Mouse (Mus musculus) olfactory bulb, adult 2 months (tissue): Measurements from ENCODE around the gene Plekhs1. TPM values are rescaled to one million over a fixed set of nuclear protein-coding genes. Genes with fewer than 3 reads are reported as not detected.

ENCODE experiments used
- H3K27ac ChIP-seq: fragments of 200-500 bp; 2 replicates; pipeline ENCODE4 v1.5.1; 2012; ENCODE audit warnings: low read depth, low read length; ENCODE audit not compliant: insufficient read depth
- H3K4me1 ChIP-seq: fragments of 200-500 bp; 2 replicates; pipeline ENCODE4 v1.6.1; 2012; ENCODE audit warnings: low read length; ENCODE audit not compliant: control insufficient read depth, insufficient read depth
- H3K4me3 ChIP-seq: fragments of 200-500 bp; 2 replicates; pipeline ENCODE4 v1.5.1; 2012; ENCODE audit warnings: mild to moderate bottlenecking, low read depth, low read length, moderate library complexity; ENCODE audit not compliant: insufficient read depth
- CTCF ChIP-seq: fragments of 200-500 bp; IDR thresholded peaks from 2 replicates; pipeline ENCODE4 v1.5.1; 2012; ENCODE audit warnings: low read depth, mild to moderate bottlenecking, low read length, moderate library complexity; ENCODE audit not compliant: insufficient read depth
- POLR2A ChIP-seq: fragments of 200-500 bp; IDR thresholded peaks from 2 replicates; pipeline ENCODE4 v1.6.1; 2012; ENCODE audit warnings: mild to moderate bottlenecking, low read depth, low read length, moderate library complexity; ENCODE audit not compliant: insufficient read depth
- WGBS: fragments of 180-500 bp; shearing (Covaris S2); methylation state at CpG from one replicate; pipeline ENCODE4 v1.1.7; 2018; 5-methylcytosine and 5-hydroxymethylcytosine counted together
- polyA plus RNA-seq: library from polyadenylated mRNA; stranded (reverse); fragments of >200 nt; gene quantifications from 2 replicates; pipeline ENCODE4 v1.2.4, GENCODE M21; 2012; ENCODE audit warnings: low replicate concordance; ENCODE audit not compliant: missing spikeins, insufficient read depth, insufficient read length

The Plekhs1 gene
- polyA plus RNA-seq, 1 experiment = not detected

- WGBS = 73% methylated on average over 14 of the region's 14 CpGs
- no peak overlapping the region for H3K4me3 ChIP-seq
- no peak overlapping the region for H3K27ac ChIP-seq
- H3K4me1 ChIP-seq = peaks cover 22% of the 10 kb centered on the region
- TF ChIP-seq CTCF = no peak
- TF ChIP-seq POLR2A = no peak
These were observed 9.0 kb downstream of the Plekhs1 start for GRCm38 (mm10) chr19:56470286-56471020.

DNA sequence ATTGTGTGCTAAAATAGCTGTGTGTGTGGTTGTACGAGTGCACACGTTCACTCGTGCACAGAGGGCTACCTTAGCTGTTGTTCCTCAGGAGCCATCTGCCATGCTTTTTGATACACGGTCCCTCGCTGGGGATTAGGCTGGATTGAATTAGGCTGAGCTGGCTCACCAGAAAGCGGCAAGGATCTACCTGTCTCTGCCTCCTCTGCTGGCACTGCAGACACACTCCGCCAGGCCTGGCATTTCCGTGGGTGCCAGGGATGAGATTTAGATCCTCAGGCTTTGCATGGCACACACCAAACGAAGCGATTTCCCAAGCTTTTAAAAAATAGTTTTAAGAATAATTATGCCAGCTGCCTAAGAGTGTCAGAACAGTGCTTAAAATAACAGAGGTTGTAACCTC lies 10.5 kb downstream of the Plekhs1 start:
- no peak overlapping the region for H3K27ac ChIP-seq

DNA sequence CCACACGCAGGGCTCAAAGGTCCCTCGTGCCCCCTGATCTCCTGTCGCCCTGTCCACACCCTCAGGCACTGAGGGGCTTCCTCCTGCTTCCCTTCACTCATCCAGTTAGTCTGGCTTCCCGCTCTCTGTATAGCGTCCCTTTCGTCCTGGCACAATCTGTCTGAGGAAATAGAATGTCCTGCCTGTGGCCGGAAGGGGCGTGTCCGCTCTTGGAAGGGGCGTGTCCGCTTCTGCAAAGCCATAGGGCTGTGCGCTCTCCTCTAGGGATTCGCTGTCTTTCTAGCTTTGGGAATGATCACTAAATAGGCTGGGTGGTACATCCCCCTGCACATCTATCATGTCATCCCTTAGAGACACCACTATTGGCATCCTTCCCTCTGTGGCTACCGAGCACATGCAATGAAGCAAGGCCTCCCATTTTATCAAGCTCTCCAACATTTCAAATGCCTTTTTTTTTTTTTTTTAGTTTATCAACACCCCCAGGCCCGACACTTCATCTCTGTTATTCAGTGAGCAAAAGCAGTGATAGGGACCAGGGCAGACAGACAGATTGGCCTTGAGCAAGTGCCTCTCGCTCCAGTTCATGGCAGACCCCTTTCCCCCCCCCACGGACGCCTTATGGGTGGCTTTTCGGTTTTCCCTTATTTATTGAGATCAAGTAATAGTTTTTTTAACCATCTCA lies 13.6 kb downstream of the Plekhs1 start:
- Histone ChIP-seq H3K4me1 (peaks cover 32% of the 10 kb centered on the region), H3K27ac (no peak overlapping the region), H3K4me3 (no peak overlapping the region)
- no peak for TF ChIP-seq CTCF
- no peak for TF ChIP-seq POLR2A
- WGBS = 74% methylated on average over 19 of the region's 19 CpGs

More for the DNA sequence above, 10.5 kb downstream of the Plekhs1 start:
- TF ChIP-seq POLR2A = no peak
- TF ChIP-seq CTCF = no peak
- WGBS = 71% methylated on average over 10 of the region's 10 CpGs
- Histone ChIP-seq H3K4me1 (peaks cover 25% of the 10 kb centered on the region), H3K4me3 (no peak overlapping the region)

DNA sequence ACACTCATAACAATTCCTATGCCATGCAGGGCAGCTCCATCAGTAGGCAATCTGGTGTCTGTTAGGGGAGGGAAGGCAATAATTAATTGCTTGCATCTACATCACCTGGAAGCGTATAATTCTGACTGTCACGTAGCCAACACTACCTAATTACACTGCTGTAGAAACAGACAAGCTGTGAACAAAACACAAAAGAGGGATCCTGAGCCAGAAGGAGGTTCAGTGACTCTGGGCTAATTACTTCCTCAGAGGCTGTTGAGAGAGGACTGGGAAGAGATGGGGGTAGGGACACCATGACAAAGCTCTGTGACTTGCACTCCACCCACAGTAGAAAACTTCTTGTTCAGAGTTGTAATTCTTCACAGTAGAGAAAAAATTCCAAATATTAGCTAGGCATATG lies 15.1 kb downstream of the Plekhs1 start:
- Histone ChIP-seq H3K4me1 (peaks cover 31% of the 10 kb centered on the region), H3K27ac (no peak overlapping the region), H3K4me3 (no peak overlapping the region)
- TF ChIP-seq POLR2A = no peak
- no peak for TF ChIP-seq CTCF
- 21% methylated on average over 2 of the region's 2 CpGs for WGBS

GRCm38 (mm10) chr19:56477253-56477652 lies 15.8 kb downstream of the Plekhs1 start:
- peaks cover 32% of the 10 kb centered on the region for H3K4me1 ChIP-seq
- H3K4me3 ChIP-seq = no peak overlapping the region
- H3K27ac ChIP-seq = no peak overlapping the region
- WGBS = 60% methylated on average over 5 of the region's 5 CpGs
- no peak for TF ChIP-seq POLR2A
- TF ChIP-seq CTCF = no peak

- Histone ChIP-seq H3K4me1 (peaks cover 31% of the 10 kb centered on the region), H3K27ac (no peak overlapping the region), H3K4me3 (no peak overlapping the region)
- TF ChIP-seq POLR2A (no peak), CTCF (no peak)
- WGBS = 77% methylated on average over 3 of the region's 3 CpGs
These were observed 16.4 kb downstream of the Plekhs1 start for GRCm38 (mm10) chr19:56477832-56478231.

- H3K27ac ChIP-seq = no peak overlapping the region
- WGBS = 70% methylated on average over 13 of the region's 13 CpGs
- H3K4me3 ChIP-seq = no peak overlapping the region
- H3K4me1 ChIP-seq = peaks cover 19% of the 10 kb centered on the region
- no peak for TF ChIP-seq POLR2A
- no peak for TF ChIP-seq CTCF
These were observed 23.4 kb downstream of the Plekhs1 start for GRCm38 (mm10) chr19:56484630-56485375.

- Histone ChIP-seq H3K4me1 (peaks cover 16% of the 10 kb centered on the region), H3K27ac (no peak overlapping the region), H3K4me3 (no peak overlapping the region)
- TF ChIP-seq CTCF (no peak), POLR2A (no peak)
- WGBS = 51% methylated on average over 13 of the region's 13 CpGs
These were observed 24.2 kb downstream of the Plekhs1 start for GRCm38 (mm10) chr19:56485376-56486271.
